Mouse (Mus musculus) forelimb bud, embryonic 11.5 days (tissue): ENCODE data around the gene Rnf24.
A peak's percentile ranks its signal among the peaks of the same experiment; 100 is the strongest.

Source experiments
- DNase-seq: peaks from one replicate; pipeline ENCODE4 v3.0.0-alpha.2; 2012; ENCODE audit warnings: low read depth, low spot score

The Rnf24 gene

GRCm38 (mm10) chr2:131262680-131263670 is 89.7 kb downstream of the Rnf24 start:
- DNase-seq, result peak; percentile 39

- peak; percentile 98 for DNase-seq
Observed at GRCm38 (mm10) chr2:131262213-131262672, 90.4 kb downstream of the Rnf24 start, which contains the start of gene Pank2. Gene Pank2, plus strand, starts transcription at chr2:131262495.

- no peak for DNase-seq
Observed at GRCm38 (mm10) chr2:131261481-131262212, 91.0 kb downstream of the Rnf24 start.

- DNase-seq, result no peak
Observed at GRCm38 (mm10) chr2:131260544-131261307, 92.0 kb downstream of the Rnf24 start.

GRCm38 (mm10) chr2:131258693-131259092 is 94.0 kb downstream of the Rnf24 start:
- DNase-seq, result no peak

GRCm38 (mm10) chr2:131255738-131256137 is 97.0 kb downstream of the Rnf24 start:
- DNase-seq, result no peak

GRCm38 (mm10) chr2:131254329-131254713 is 98.4 kb downstream of the Rnf24 start:
- no peak for DNase-seq

- DNase-seq, result peak; percentile 57
Observed at GRCm38 (mm10) chr2:131253681-131254328, 98.9 kb downstream of the Rnf24 start.
